Mouse (Mus musculus): Measurements from ENCODE around the gene Pkd1l2.

Gene Pkd1l2

GRCm38 (mm10) chr8:117082399-117082872 is at the start of gene Pkd1l2:
Gene Pkd1l2, minus strand, starts transcription at chr8:117082449.
- DNase-seq (ENCODE audit: low spot score in 2 of 2) = no peak

- DNase-seq (ENCODE audit: low spot score in 2 of 2) = no peak
Measured at GRCm38 (mm10) chr8:117127063-117127462, 44.8 kb upstream of the Pkd1l2 start.

GRCm38 (mm10) chr8:117126411-117126810 is 44.2 kb upstream of the Pkd1l2 start:
- DNase-seq (ENCODE audit: low spot score in 2 of 2) = no peak

GRCm38 (mm10) chr8:117125854-117126253 is 43.6 kb upstream of the Pkd1l2 start:
- no peak for DNase-seq (ENCODE audit: low spot score in 2 of 2)

- peak; percentile 65 to 83 for DNase-seq (ENCODE audit: low spot score in 2 of 2)
Measured at GRCm38 (mm10) chr8:117123850-117124633, 41.8 kb upstream of the Pkd1l2 start.

- peak in 1 of 2 experiments; percentile 63 for DNase-seq (ENCODE audit: low spot score in 2 of 2)
Measured at GRCm38 (mm10) chr8:117121277-117121676, 39.0 kb upstream of the Pkd1l2 start.

- no peak for DNase-seq (ENCODE audit: low spot score in 2 of 2)
Measured at GRCm38 (mm10) chr8:117118409-117118808, 36.2 kb upstream of the Pkd1l2 start.

- DNase-seq (ENCODE audit: low spot score in 2 of 2) = no peak
Measured at GRCm38 (mm10) chr8:117116534-117116933, 34.3 kb upstream of the Pkd1l2 start.

- peak; percentile 71 to 78 for DNase-seq (ENCODE audit: low spot score in 2 of 2)
Measured at GRCm38 (mm10) chr8:117115676-117116446, 33.6 kb upstream of the Pkd1l2 start.

GRCm38 (mm10) chr8:117115094-117115493 is 32.8 kb upstream of the Pkd1l2 start:
- DNase-seq (ENCODE audit: low spot score in 2 of 2) = no peak

- peak; percentile 46 to 71 for DNase-seq (ENCODE audit: low spot score in 2 of 2)
Measured at GRCm38 (mm10) chr8:117112261-117112660, 30.0 kb upstream of the Pkd1l2 start.

- DNase-seq (ENCODE audit: low spot score in 2 of 2) = peak; percentile 30 to 39
Measured at GRCm38 (mm10) chr8:117111641-117112040, 29.4 kb upstream of the Pkd1l2 start.

- DNase-seq (ENCODE audit: low spot score in 2 of 2) = peak; percentile 42 to 66
Measured at GRCm38 (mm10) chr8:117109801-117110390, 27.6 kb upstream of the Pkd1l2 start.

- no peak for DNase-seq (ENCODE audit: low spot score in 2 of 2)
Measured at GRCm38 (mm10) chr8:117109018-117109711, 26.9 kb upstream of the Pkd1l2 start.

- DNase-seq (ENCODE audit: low spot score in 2 of 2) = peak; percentile 39 to 75
Measured at GRCm38 (mm10) chr8:117107533-117107932, 25.3 kb upstream of the Pkd1l2 start.

- no peak for DNase-seq (ENCODE audit: low spot score in 2 of 2)
Measured at GRCm38 (mm10) chr8:117097564-117098191, 15.4 kb upstream of the Pkd1l2 start.

GRCm38 (mm10) chr8:117097051-117097563 is 14.9 kb upstream of the Pkd1l2 start:
- DNase-seq (ENCODE audit: low spot score in 2 of 2) = no peak

GRCm38 (mm10) chr8:117095647-117096046 is 13.4 kb upstream of the Pkd1l2 start, which contains the start of gene Bco1:
Gene Bco1, plus strand, starts transcription at chr8:117095854.
- no peak for DNase-seq (ENCODE audit: low spot score in 2 of 2)

- DNase-seq (ENCODE audit: low spot score in 2 of 2) = peak in 1 of 2 experiments; percentile 52
Measured at GRCm38 (mm10) chr8:117094053-117094452, 11.8 kb upstream of the Pkd1l2 start.

- no peak for DNase-seq (ENCODE audit: low spot score in 2 of 2)
Measured at GRCm38 (mm10) chr8:117089802-117090201, 7.6 kb upstream of the Pkd1l2 start.

GRCm38 (mm10) chr8:117087036-117087435 is 4.8 kb upstream of the Pkd1l2 start:
- no peak for DNase-seq (ENCODE audit: low spot score in 2 of 2)

Data from urinary bladder, adult 18-20 months (tissue).